In the genomic region with DNA sequence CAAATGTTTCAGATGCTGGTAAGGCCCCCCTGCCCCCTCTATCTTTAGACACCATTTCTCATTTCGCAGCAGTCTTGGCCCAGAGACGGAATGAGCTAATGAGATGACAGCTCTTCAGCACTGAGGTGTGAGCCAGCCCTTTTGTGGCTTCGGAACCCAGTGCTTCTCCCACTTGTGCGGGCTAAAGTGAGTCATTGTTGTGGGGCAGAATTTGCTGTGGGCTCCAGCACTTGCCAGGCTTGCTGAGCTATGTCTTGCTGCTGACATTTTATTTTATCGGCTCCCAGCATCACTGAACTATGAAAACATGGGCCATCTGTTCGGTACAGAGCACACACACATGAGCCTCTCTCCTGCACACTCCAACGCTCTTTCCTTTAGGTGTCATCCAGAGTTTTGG, we compare ENCODE assay signal across 12 mouse cellular contexts. TPM values are rescaled to one million over a fixed set of nuclear protein-coding genes. Genes with fewer than 3 reads are reported as not detected.
DNase-seq lines count a peak whose midpoint lies in the region.
"Had no signal": no experiment of that assay in that cellular context is flagged by ENCODE, and none has a peak within 500 bp of the region (broad histone marks: within the 10 kb centered on the region; RNA-seq: fewer than 3 reads in every experiment).

No protein-coding gene starts in this region.

- peak; percentile 89 for DNase-seq in heart, adult 11 months
- DNase-seq in heart, postnatal 4 days = no peak
- peak; percentile 67 to 73 for DNase-seq in cerebellum, postnatal 14 days
- DNase-seq in layer of hippocampus, adult 9-11 months = peak; percentile 94
- DNase-seq in right cerebral cortex, postnatal 14 days = peak; percentile 35
- DNase-seq in kidney, adult 18-20 months = no peak
- DNase-seq in adrenal gland, adult 18-20 months (ENCODE audit: low spot score in 2 of 2) = no peak
- DNase-seq in embryo, embryonic 11 days = no peak
- DNase-seq: gastrocnemius, postnatal 14 days; heart, postnatal 36 days; thymus, adult 18-20 months had no signal

RNA-seq across cellular contexts. Expression of a gene that starts 28.2 kb away (rescaled TPM):
- total RNA-seq in heart, postnatal 4 days (2021) = 10 to 100 TPM; 52.1 to 63.0 TPM
- total RNA-seq in adrenal gland, adult 18-20 months (2021) = 100 to 1,000 TPM; 109 to 110 TPM

RNA-seq across cellular contexts. Expression of a gene that starts 43.7 kb away (rescaled TPM):
- total RNA-seq in heart, postnatal 4 days (2021) = not detected
- 1 to 10 TPM; 1.1 to 2.4 TPM for total RNA-seq in adrenal gland, adult 18-20 months (2021)
- total RNA-seq: gastrocnemius, postnatal 14 days; heart, postnatal 36 days; midbrain, postnatal 0 days had no signal

RNA-seq across cellular contexts. Expression of a gene that starts 55.6 kb away (rescaled TPM):
- total RNA-seq in heart, postnatal 4 days (2021) = 10 to 100 TPM; 15.7 to 16.5 TPM
- 10 to 100 TPM; 15.4 to 20.7 TPM for total RNA-seq in adrenal gland, adult 18-20 months (2021)

Comparison
In these comparisons a context has a peak if more than half of its experiments do, and no peak if none do; other contexts are left out.
1. DNase-seq: peak in heart, adult 11 months (single experiment), cerebellum, postnatal 14 days (2 of 2), layer of hippocampus, adult 9-11 months (single experiment) and right cerebral cortex, postnatal 14 days (single experiment); none in heart, postnatal 4 days (single experiment), kidney, adult 18-20 months (single experiment), adrenal gland, adult 18-20 months (0 of 2) and embryo, embryonic 11 days (single experiment).